Mouse (Mus musculus) midbrain, embryonic 13.5 days (tissue): ENCODE data around the gene Rbm6. TPM values are rescaled to one million over a fixed set of nuclear protein-coding genes. Genes with fewer than 3 reads are reported as not detected.

ENCODE experiments used
- ATAC-seq: fragments of 200-750 bp; cut with Nextera tagmentation; 2 replicates; pipeline ENCODE4 v1.8.0; 2017; ENCODE audit warnings: mild to moderate bottlenecking, moderate TSS enrichment, moderate library complexity
- H3K27ac ChIP-seq: fragments of 300-500 bp; sonication (generic); 2 replicates; pipeline ENCODE4 v1.5.1; 2015; ENCODE audit warnings: inconsistent platforms, mild to moderate bottlenecking, moderate library complexity
- H3K27me3 ChIP-seq: fragments of 300-500 bp; sonication (generic); 2 replicates; pipeline ENCODE4 v1.6.1; 2015; ENCODE audit warnings: mild to moderate bottlenecking, inconsistent platforms
- H3K36me3 ChIP-seq: fragments of 300-500 bp; sonication (generic); 2 replicates; pipeline ENCODE4 v1.6.1; 2015; ENCODE audit warnings: mild to moderate bottlenecking, inconsistent platforms
- H3K4me1 ChIP-seq: fragments of 300-500 bp; sonication (generic); replicated peaks from 2 replicates; pipeline ENCODE4 v1.6.1; 2015; ENCODE audit warnings: inconsistent platforms
- H3K4me2 ChIP-seq: fragments of 300-500 bp; sonication (generic); replicated peaks from 2 replicates; pipeline ENCODE4 v1.6.1; 2015; ENCODE audit warnings: moderate library complexity, mild to moderate bottlenecking, inconsistent platforms
- H3K4me3 ChIP-seq: fragments of 300-500 bp; sonication (generic); replicated peaks from 2 replicates; pipeline ENCODE4 v1.5.1; 2015; ENCODE audit warnings: mild to moderate bottlenecking, inconsistent platforms
- H3K9ac ChIP-seq: fragments of 300-500 bp; sonication (generic); replicated peaks from 2 replicates; pipeline ENCODE4 v1.6.1; 2015; ENCODE audit warnings: mild to moderate bottlenecking, inconsistent platforms
- H3K9me3 ChIP-seq: fragments of 300-500 bp; sonication (generic); 2 replicates; pipeline ENCODE4 v1.6.1; 2016; ENCODE audit warnings: mild to moderate bottlenecking, inconsistent platforms
- WGBS: fragments of 180-500 bp; shearing (Covaris S2); methylation state at CpG from one replicate; pipeline ENCODE4 v1.1.7; 2015; 5-methylcytosine and 5-hydroxymethylcytosine counted together
- polyA plus RNA-seq: library from polyadenylated mRNA; unstranded; fragments of >200 nt; fragmentation: Nextera tagmentation; extraction: Ambion mirVana; gene quantifications from 2 replicates; pipeline ENCODE4 v1.2.1, GENCODE M21; 2015

The Rbm6 gene
- polyA plus RNA-seq, 1 experiment from 2014 or later = 126 TPM

- Histone ChIP-seq H3K9ac (no peak overlapping the region), H3K4me2 (no peak overlapping the region), H3K4me1 (peaks cover 40% of the 10 kb centered on the region), H3K27me3 (peaks cover 51% of the 10 kb centered on the region), H3K36me3 (peaks cover 21% of the 10 kb centered on the region), H3K9me3 (no peaks in the 10 kb centered on the region), H3K27ac (no peak overlapping the region), H3K4me3 (no peak overlapping the region)
- peak; percentile 65 for ATAC-seq
- WGBS = 6% methylated on average over 4 of the region's 4 CpGs
Observed at GRCm38 (mm10) chr9:107904726-107905125, 31.7 kb upstream of the Rbm6 start.

GRCm38 (mm10) chr9:107901627-107901914 lies 28.5 kb upstream of the Rbm6 start:
- H3K4me2 ChIP-seq = peak overlapping the region; percentile 65
- peak; percentile 26; the same call in 1 of the 2 replicates for ATAC-seq
- H3K9ac ChIP-seq = peak overlapping the region; percentile 71; the same call in 1 of the 2 replicates
- 7% methylated on average over 17 of the region's 17 CpGs for WGBS
- peaks cover 19% of the 10 kb centered on the region for H3K4me1 ChIP-seq
- peak overlapping the region; percentile 35 for H3K4me3 ChIP-seq
- H3K27me3 ChIP-seq = peaks cover 45% of the 10 kb centered on the region
- H3K27ac ChIP-seq = no peak overlapping the region
- H3K9me3 ChIP-seq = no peaks in the 10 kb centered on the region
- peaks cover 41% of the 10 kb centered on the region for H3K36me3 ChIP-seq

GRCm38 (mm10) chr9:107900840-107901626 lies 28.0 kb upstream of the Rbm6 start:
- Histone ChIP-seq H3K4me2 (peak overlapping the region; percentile 65), H3K36me3 (peaks cover 46% of the 10 kb centered on the region), H3K4me3 (peak overlapping the region; percentile 35), H3K9ac (peak overlapping the region; percentile 71), H3K4me1 (peaks cover 15% of the 10 kb centered on the region), H3K27ac (0 out of 2 replicates have a peak overlapping the region, but pooled peaks have one; percentile 25), H3K27me3 (peaks cover 45% of the 10 kb centered on the region), H3K9me3 (no peaks in the 10 kb centered on the region)
- 2% methylated on average over 44 of the region's 44 CpGs for WGBS
- ATAC-seq = peak; percentile 70

- no peak overlapping the region; the same call in 1 of the 2 replicates for H3K9ac ChIP-seq
- H3K4me2 ChIP-seq = no peak overlapping the region
- peaks cover 49% of the 10 kb centered on the region for H3K36me3 ChIP-seq
- H3K4me1 ChIP-seq = peaks cover 15% of the 10 kb centered on the region
- H3K4me3 ChIP-seq = no peak overlapping the region
- peaks cover 41% of the 10 kb centered on the region for H3K27me3 ChIP-seq
- no peak overlapping the region for H3K27ac ChIP-seq
- no peak for ATAC-seq
- no peaks in the 10 kb centered on the region for H3K9me3 ChIP-seq
- 72% methylated on average over 12 of the region's 12 CpGs for WGBS
Observed at GRCm38 (mm10) chr9:107899855-107900254, 26.8 kb upstream of the Rbm6 start.

GRCm38 (mm10) chr9:107898563-107898962 lies 25.5 kb upstream of the Rbm6 start:
- Histone ChIP-seq H3K36me3 (peaks cover 49% of the 10 kb centered on the region), H3K4me3 (no peak overlapping the region), H3K9ac (no peak overlapping the region), H3K27me3 (peaks cover 37% of the 10 kb centered on the region), H3K4me2 (no peak overlapping the region), H3K27ac (no peak overlapping the region), H3K9me3 (no peaks in the 10 kb centered on the region), H3K4me1 (peaks cover 15% of the 10 kb centered on the region)
- no peak for ATAC-seq
- 88% methylated on average over 10 of the region's 10 CpGs for WGBS

GRCm38 (mm10) chr9:107891023-107891422 lies 18.0 kb upstream of the Rbm6 start:
- H3K4me2 ChIP-seq = no peak overlapping the region
- no peaks in the 10 kb centered on the region for H3K9me3 ChIP-seq
- 100% methylated on average over 1 of the region's 1 CpGs for WGBS
- no peak for ATAC-seq
- H3K4me1 ChIP-seq = peaks cover 17% of the 10 kb centered on the region
- H3K9ac ChIP-seq = no peak overlapping the region
- peaks cover 12% of the 10 kb centered on the region for H3K27me3 ChIP-seq
- peaks cover 6% of the 10 kb centered on the region; the same call in 1 of the 2 replicates for H3K36me3 ChIP-seq
- no peak overlapping the region for H3K27ac ChIP-seq
- no peak overlapping the region for H3K4me3 ChIP-seq

- no peak overlapping the region for H3K4me3 ChIP-seq
- peaks cover 17% of the 10 kb centered on the region for H3K4me1 ChIP-seq
- no peak overlapping the region for H3K27ac ChIP-seq
- WGBS = 95% methylated on average over 6 of the region's 6 CpGs
- no peak overlapping the region for H3K9ac ChIP-seq
- no peak for ATAC-seq
- peaks cover 2% of the 10 kb centered on the region; the same call in 1 of the 2 replicates for H3K36me3 ChIP-seq
- H3K9me3 ChIP-seq = no peaks in the 10 kb centered on the region
- H3K4me2 ChIP-seq = no peak overlapping the region
- peaks cover 16% of the 10 kb centered on the region for H3K27me3 ChIP-seq
Observed at GRCm38 (mm10) chr9:107890260-107890659, 17.2 kb upstream of the Rbm6 start.

- peak; percentile 91 for ATAC-seq
- peaks cover 16% of the 10 kb centered on the region for H3K27me3 ChIP-seq
- H3K9ac ChIP-seq = peak overlapping the region; percentile 76
- H3K4me2 ChIP-seq = peak overlapping the region; percentile 79
- no peaks in the 10 kb centered on the region for H3K9me3 ChIP-seq
- peaks cover 17% of the 10 kb centered on the region for H3K4me1 ChIP-seq
- H3K4me3 ChIP-seq = peak overlapping the region; percentile 71
- peak overlapping the region; percentile 62 for H3K27ac ChIP-seq
- whole genome bisulfite sequencing = under 1% methylated on average over 18 of the region's 18 CpGs
- H3K36me3 ChIP-seq = peaks cover 2% of the 10 kb centered on the region; the same call in 1 of the 2 replicates
Observed at GRCm38 (mm10) chr9:107888267-107888850, 15.3 kb upstream of the Rbm6 start.

- ATAC-seq = peak; percentile 96
- Histone ChIP-seq H3K27ac (peak within 1 kb of the TSS; percentile 62), H3K27me3 (peaks cover 16% of the 10 kb centered on the region), H3K36me3 (peaks cover 2% of the 10 kb centered on the region; the same call in 1 of the 2 replicates), H3K9ac (peak within 1 kb of the TSS; percentile 76), H3K9me3 (no peaks in the 10 kb centered on the region), H3K4me3 (peak within 1 kb of the TSS; percentile 71), H3K4me1 (peaks cover 17% of the 10 kb centered on the region), H3K4me2 (peak within 1 kb of the TSS; percentile 79)
- WGBS = under 1% methylated on average over 27 of the region's 28 CpGs
Observed at GRCm38 (mm10) chr9:107887804-107888266, 14.8 kb upstream of the Rbm6 start, which contains the start of gene Mon1a. Gene Mon1a (plus strand): TSS chr9:107888151.

- Histone ChIP-seq H3K27me3 (no peaks in the 10 kb centered on the region), H3K36me3 (no peaks in the 10 kb centered on the region), H3K4me3 (no peak overlapping the region), H3K9ac (no peak overlapping the region), H3K4me2 (no peak overlapping the region), H3K9me3 (no peaks in the 10 kb centered on the region), H3K4me1 (no peaks in the 10 kb centered on the region), H3K27ac (no peak overlapping the region)
- WGBS = 81% methylated on average over 4 of the region's 4 CpGs
- no peak for ATAC-seq
Observed at GRCm38 (mm10) chr9:107880411-107880810, 7.4 kb upstream of the Rbm6 start.

GRCm38 (mm10) chr9:107872350-107873098 lies 513 bp downstream of the Rbm6 start:
- H3K4me2 ChIP-seq = peak overlapping the region; percentile 74
- ATAC-seq = peak; percentile 100
- H3K4me1 ChIP-seq = peaks cover 24% of the 10 kb centered on the region
- H3K9ac ChIP-seq = peak overlapping the region; percentile 98
- H3K9me3 ChIP-seq = no peaks in the 10 kb centered on the region
- H3K27me3 ChIP-seq = no peaks in the 10 kb centered on the region
- H3K27ac ChIP-seq = peak overlapping the region; percentile 96
- H3K36me3 ChIP-seq = peaks cover 4% of the 10 kb centered on the region; the same call in 1 of the 2 replicates
- peak overlapping the region; percentile 99 for H3K4me3 ChIP-seq
- under 1% methylated on average over 73 of the region's 80 CpGs for WGBS
